Mouse (Mus musculus): Measurements from ENCODE around the gene Tmigd1.

Tmigd1 gene

DNA sequence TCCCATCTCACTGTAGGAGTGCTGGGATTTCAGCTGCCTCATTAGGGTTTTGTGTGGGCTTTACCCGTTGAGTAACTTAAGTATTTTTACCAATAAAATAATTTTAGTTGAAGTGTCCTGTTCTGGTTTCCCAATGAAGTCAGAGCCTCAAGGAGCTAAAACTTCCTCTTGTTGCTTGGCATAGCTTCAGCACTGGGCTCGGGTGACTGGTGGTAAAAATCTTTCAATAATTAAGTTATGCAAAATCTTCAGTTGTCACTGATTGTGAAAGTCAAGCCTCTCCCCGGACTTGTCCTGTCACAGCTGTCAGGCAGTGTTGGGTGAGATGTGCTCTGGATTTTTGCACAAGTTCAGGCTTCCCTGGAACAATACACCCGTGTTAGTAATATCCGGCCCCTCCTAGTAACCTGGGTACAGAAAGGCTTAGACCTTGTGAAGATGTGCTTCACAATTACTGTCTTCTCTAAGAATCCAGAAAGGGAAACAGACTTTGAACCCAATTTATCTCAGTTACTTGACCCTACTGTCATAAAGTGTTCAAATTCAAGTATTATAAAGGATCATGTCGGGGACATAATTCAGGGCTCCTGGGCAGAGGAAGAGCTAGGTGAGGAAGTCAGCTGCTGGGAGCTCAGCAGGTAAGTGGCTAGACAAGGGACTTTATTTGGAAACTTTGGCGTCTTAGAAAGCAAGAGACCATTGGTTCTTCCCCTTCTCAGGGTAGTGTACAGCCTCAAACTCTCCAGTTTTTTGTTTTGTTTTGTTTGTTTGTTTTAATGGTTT lies at the start of gene Tmigd1:
Tmigd1 (plus strand) TSS at position 581 of the 783 bp plus-strand sequence.
- DNase-seq (ENCODE audit: low read depth in 2 of 2, low spot score in 2 of 2) = no peak

DNA sequence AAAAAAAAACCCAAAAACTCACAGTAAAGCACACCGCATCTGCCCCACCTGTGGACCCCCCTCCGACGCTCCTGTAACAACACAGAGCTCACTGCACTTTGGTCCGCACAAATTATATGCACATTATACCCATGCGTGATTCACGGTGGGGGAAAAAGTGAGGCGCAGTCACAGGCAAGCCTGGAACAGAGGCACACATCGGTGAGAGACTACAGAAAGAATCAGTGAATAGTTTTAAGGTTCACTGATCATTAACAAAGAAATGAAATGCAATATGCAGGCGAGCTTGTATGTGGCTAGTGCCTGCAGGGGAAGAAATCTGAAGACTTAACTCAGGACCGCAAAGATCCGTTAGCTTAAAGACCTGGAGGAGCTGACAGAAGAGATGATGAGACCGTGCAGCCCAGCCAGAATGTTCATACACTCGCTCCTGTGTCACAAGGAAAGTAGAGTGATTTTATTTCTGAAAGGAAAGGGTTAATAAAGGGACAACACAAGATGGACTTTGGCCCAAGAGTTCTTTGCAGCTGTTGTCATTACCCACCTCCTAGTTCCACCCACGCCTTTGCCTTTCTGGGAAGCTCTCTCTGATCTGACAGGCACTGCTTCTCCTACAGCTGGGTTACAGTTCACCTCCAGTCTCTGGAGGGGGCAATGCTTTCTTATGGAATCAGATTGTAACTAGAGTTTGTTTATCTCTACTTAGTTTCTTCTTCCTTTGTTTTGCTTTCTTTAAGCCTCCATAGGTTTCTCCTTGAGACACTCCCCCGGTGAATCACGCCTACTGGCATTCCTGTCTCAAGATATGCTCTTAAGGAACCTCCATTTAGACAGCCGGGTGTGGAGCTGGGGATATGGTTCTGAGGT lies 47.3 kb upstream of the Tmigd1 start:
- DNase-seq (ENCODE audit: low read depth in 2 of 2, low spot score in 2 of 2) = no peak

DNA sequence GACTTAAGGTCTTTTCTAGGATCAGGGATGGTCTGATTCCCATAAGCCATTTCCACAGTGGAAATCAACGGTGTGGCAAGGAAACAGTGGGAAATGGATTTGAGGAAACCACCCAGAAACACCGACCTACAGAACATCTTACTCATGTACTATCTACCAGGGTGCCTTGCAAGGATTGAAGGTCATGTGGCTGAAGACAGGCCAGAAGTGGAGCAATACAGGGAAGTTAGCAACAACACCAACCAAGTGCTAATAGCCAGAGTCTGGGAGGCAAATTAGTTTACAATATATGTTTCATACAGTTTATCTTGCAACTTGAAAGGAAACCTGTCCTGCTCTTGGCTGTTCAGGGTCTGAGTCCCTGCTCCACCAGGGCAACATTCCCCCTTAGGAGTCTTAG lies 45.4 kb upstream of the Tmigd1 start:
- DNase-seq (ENCODE audit: low read depth in 2 of 2, low spot score in 2 of 2) = no peak

DNA sequence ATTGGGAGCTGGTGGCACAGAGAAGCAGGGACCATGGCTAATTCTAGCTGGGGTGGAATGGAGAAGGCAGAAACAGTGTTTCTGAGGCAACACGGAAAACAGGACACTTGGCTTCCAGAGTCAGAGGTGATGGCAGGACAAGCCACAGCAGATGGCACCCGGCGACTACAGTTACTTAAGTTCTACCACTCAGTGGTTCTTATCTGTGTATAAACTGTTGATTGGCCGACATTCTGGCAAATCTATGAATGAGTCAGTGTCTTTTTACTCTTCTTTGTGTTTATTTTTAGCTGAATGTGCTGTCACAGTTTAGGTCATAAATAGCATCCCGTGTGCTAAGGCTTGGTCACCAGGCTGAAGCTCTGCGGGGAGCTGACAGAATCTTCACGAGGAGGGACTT lies 44.8 kb upstream of the Tmigd1 start:
- no peak for DNase-seq (ENCODE audit: low read depth in 2 of 2, low spot score in 2 of 2)

DNA sequence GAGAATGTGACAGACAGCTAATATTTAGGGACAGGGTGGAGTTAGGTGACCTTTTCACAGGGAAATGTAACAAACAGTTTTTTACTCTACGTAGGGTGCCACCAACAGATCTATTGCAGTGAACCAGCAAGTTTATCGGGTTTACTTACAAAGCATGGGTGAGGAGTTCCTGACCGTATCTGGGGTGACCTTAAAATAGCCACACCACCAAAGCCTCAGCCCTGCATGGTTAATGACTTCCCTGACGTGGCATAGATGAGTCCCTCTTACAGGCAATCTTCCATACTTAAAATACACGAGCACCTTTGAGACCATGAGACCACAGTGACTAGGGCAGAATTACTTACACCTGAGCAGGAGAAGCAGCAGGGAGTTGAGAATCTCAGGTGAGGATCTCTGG lies 43.2 kb upstream of the Tmigd1 start:
- DNase-seq (ENCODE audit: low read depth in 2 of 2, low spot score in 2 of 2) = no peak

DNA sequence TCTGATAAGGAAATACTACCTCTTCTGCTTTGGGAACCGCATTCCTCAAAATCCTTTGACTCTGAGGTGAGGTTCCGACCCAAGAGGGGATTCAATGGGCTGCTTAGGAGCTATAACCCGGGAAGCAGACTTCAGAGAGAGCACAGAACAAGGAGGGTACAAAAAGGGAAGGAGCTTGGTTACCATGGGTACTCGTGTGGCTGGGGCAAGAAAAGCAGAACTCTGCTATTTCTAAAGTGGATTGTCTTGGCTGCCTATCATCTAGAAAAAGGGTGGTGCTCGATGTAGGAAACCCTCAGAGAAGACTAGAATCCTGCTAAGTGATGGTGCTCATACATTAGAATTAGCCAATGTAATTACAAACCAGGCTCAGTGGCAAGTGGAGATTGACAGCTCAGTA lies 42.7 kb upstream of the Tmigd1 start:
- no peak for DNase-seq (ENCODE audit: low read depth in 2 of 2, low spot score in 2 of 2)

DNA sequence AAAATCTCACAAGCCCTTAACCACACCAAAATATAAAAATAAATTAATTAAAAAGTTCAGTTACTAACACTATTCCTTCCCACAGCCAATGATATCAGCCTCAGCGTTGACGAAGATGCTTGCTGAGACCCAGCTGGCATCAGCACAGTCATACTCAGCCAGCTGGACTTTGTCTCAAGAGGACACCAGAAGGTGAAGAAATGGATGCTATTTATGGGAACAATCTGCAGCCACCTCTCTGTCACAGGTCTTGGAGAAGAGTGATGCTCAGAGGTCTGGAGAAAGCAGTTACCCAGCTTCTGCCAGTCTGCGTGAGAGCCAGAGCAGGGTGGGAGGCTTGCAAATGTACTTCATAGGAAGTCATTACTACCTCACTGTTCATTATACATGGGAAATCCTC lies 40.8 kb upstream of the Tmigd1 start:
- DNase-seq (ENCODE audit: low read depth in 2 of 2, low spot score in 2 of 2) = no peak

DNA sequence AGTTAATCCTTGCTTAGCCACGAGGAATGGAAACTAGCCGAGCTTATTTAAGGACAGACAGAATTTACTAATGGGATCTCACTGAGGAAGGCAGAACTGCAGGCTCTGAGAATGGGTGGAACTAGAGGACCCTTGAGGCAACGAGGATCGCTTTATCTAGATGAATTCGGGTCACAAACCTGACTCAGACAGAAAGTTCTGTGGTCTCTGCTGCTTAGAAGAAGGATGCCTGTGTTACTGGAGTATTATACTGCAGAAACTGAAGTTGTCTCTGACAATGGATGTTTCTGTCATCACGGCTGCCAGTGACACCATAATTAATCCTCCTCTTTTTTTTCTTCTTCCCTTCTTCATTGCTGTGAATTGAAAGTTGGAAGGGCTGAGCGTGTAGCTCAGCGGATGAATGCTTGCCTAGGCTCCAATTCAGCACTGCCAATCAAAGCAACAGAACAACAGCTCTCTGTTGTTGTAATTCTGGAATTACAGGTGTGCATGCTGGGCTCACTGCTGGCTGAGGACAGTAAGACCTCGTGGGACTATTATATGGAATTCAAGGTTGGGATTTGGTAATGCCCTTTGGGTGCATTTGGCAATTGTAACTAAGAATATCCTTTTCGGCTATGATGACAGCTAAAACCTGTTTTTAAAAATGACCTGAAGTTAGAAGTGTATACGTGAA lies 29.3 kb upstream of the Tmigd1 start:
- DNase-seq (ENCODE audit: low read depth in 2 of 2, low spot score in 2 of 2) = no peak

DNA sequence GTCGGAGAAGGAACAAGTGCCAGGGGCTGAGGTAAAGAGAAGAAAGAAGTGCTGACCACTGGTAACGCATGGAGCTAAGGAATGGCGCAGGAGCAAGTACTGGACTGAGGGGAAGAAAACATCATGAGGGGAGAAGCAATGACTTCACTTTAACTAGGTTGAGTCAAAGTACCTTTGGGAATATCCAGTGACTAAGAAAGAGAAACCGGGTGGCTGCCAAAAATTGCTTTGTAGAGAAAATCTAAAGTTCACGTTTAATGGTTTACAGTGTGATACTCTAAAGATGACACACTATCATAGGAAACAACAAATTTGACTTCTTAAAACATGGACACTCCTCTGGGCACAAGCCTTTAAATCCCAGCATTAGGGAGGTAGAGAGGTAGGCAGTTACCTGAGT lies 28.1 kb upstream of the Tmigd1 start:
- no peak for DNase-seq (ENCODE audit: low read depth in 2 of 2, low spot score in 2 of 2)

DNA sequence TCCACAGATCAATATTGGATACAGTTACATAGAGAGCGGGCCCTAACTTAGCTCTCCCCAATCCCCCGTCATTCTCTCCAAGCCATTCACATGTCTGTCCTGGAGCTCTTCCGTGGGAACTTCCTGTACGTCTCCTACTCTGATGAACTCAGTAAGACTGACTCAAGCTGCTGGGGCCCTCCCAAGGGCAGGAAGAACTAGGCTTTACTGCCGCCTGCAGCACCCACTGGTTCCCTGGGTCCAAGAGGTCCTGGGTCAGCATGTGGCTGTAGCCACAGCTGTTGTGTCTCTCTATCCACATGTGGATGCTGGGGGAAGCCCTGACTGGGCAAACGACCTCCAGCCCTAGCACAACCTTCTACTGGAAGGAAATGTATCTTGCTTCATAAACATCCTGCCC lies 27.2 kb upstream of the Tmigd1 start:
- no peak for DNase-seq (ENCODE audit: low read depth in 2 of 2, low spot score in 2 of 2)

DNA sequence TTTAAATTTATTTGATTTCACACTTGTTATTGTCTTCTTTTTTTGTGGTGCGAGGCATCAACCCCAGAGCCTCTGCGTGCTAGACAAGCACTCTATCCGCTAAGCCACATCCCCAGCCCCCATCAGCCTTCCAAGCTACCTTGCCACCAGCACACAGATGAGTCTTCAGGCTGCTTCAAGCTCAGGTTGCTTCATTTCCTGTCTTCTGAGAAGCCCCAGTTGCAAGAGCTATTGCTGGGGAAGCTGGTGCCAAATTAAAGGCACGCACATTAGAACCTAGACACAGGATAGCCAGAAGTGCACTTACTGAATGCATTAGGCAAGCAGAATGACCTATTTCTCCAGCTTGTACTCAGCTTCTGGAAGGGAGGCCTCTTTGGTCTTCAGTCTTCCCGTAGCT lies 22.1 kb upstream of the Tmigd1 start:
- DNase-seq (ENCODE audit: low read depth in 2 of 2, low spot score in 2 of 2) = peak; percentile 12 to 29

DNA sequence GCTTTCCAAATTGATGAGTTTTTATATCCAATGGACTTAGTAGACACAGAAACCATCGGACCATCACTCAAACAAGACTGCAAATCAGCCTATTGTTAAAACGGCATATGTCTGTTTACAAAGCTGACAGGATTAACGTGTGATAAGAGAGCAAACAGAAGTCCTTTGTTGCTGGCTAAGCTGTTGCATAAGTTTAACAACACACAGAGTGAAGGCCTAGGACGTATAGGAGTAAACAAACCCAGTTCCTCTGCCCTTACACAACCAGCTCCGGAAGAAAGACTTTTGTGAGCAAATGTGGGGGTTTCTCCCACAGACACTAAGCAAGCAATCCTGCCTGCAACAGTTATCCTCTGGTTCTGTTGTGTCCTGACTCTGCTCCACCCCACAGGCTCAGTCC lies 17.5 kb upstream of the Tmigd1 start:
- DNase-seq (ENCODE audit: low read depth in 2 of 2, low spot score in 2 of 2) = no peak

DNA sequence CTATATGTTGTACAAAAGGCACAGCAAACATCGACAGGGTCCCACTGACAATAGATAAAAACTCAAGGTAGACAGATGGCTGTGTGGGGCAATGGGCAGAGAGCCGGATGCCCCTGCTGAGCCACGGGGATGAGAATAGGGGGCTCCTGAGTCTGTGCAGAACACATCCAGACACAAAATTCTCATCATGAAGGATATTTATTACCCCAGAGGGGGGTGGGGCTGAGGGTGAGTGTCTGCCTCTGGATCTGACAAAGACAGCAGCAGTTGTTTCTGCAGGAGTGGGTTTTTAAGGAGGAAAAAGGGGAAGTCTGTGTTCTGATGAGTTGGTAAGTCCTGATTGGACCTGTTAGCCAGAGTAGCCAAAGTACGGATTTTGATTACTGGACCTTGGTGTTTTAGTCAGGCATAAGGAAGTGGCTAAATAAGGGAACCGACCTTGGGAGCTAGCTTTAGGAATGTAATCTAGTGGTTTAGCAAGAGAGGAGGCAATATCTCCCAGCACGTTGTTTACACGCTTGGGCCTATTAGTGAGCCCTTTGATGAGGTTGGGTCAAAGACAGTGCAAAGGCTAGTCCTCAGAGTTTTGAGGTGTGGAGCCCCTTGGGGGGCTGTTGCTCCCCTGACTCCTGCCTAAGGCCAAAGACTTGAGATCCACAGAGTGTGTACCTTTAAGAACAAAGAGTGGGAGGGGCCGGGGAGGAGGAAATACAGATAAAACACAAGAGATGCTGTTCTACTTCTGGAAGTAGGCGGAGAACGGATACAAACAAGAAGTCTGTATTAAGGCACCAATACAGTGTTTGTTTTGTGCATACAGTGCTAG lies 12.4 kb upstream of the Tmigd1 start:
- DNase-seq (ENCODE audit: low read depth in 2 of 2, low spot score in 2 of 2) = peak in 1 of 2 experiments; percentile 23

DNA sequence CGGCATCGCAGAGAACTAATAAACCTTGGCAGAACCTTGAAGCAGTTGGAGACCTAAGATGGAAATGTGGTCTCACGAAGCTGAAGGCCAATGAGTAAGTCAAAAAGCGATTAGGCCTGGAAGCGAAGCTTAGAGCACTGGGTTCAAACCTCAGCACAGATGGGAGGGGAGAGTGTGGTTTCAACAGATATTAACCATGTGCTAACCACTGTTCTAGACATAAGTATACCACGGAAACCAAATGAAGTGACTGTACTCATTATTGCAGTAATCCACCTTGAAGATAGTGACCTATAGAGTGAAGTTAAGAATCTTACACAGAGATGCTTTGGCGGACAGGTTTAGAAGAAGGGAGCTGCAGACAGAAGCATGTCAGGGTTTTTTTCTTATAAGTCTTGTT lies 10.8 kb upstream of the Tmigd1 start:
- no peak for DNase-seq (ENCODE audit: low read depth in 2 of 2, low spot score in 2 of 2)

DNA sequence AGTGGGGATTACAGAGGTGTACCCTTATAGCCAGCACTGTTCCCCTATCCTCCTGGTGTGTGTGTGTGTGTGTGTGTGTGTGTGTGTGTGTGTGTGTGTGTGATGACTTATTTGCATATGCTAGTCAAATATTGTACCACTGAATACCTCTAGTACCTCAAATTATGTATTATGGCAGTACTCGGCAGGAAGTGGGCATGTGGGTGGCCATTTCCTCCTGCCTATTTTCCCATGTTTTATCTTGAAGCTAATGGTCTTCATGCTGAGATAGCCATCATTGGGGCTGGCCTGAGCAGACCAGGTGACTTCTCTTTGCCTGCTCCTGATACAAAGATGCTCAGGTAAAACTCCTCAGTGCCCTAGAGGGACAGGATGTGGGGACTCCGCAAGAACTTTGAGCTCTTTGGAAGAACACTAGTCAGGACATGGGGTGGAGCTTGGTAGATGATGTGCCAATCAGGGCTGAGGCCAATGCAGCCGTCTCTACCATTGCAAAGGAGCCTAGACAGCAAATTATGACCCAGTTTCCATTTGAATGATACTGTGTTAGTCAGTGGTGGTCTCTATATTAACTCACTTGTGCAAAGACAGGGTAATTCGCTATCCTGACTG lies 10.1 kb upstream of the Tmigd1 start:
- DNase-seq (ENCODE audit: low read depth in 2 of 2, low spot score in 2 of 2) = no peak

DNA sequence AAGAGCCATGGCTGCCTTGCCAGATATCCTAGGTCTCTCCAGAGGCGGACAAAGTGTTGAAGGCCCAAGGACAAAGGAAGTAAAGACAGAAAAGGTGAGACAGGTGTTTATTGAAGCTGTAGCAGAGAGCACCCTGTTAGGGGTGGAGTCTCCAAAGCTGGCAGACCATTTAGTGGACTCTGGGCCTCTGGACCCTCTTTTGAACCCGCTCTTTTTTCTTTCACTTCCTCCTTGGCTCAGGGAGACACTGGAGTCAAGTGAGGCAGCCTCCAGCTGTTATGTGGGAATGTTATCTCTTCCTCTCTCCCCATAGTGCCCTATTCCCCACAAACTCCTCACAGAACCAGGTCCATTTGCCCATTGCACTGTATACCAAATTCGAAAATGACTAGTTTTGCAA lies 9.0 kb upstream of the Tmigd1 start:
- no peak for DNase-seq (ENCODE audit: low read depth in 2 of 2, low spot score in 2 of 2)

DNA sequence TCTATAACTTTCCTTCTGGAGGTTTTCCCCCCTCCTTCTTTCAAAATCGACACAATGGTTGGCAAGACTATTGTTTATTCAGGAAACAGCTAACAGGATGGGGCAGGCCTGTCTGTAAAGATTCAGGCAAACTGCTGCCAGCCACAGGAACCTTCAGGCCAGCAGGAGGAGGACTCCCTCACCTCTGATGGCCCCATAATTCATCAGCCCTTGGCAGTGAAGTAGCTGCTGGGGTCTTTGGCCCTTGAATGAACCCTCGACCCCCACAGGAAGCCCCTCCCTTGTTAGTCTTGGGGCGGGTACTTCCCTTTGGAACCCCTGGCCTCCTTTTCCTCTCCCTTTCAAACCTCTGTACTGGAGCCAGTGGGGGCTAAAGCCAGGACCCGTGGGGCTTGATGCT lies 8.4 kb upstream of the Tmigd1 start:
- no peak for DNase-seq (ENCODE audit: low read depth in 2 of 2, low spot score in 2 of 2)

DNA sequence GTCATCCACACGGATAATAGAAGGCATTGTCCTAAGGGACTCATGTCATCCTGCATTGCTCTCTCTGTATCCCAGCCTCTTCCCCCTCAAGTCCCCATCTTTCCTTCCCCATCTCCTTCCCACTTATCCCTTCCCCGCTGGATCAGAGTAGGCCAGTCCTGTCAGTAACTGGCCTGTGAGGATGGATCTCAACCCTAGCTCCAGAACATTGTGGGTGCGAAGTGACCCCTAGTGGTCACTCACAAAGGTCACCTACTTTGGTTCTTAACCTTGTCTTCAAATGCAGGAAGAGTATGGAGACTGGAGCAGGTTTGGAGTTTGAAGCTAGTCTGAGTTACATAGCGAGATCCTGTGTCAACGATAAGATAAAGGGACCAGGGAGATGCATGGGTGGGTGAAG lies 7.7 kb upstream of the Tmigd1 start:
- DNase-seq (ENCODE audit: low read depth in 2 of 2, low spot score in 2 of 2) = peak in 1 of 2 experiments; percentile 11

DNA sequence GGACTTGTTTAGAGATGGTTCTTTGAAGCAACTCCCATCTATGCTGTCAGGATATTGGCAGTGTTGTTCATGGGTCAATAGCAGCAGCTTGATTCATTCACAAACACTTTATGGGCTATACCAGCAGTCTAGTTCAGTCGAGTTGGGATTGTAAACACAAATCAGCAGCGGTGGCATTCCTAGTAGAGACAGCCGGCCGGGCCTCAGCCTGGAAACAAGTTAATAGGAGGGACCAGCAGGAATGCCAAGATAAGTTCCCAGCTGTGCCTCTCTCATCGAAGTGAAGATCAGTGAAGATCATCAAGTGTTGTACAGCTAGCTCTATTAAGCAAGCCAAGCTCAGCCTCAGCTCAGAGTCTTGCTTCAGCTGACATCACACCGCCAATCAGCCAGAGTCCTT lies 5.6 kb upstream of the Tmigd1 start:
- DNase-seq (ENCODE audit: low read depth in 2 of 2, low spot score in 2 of 2) = no peak

DNA sequence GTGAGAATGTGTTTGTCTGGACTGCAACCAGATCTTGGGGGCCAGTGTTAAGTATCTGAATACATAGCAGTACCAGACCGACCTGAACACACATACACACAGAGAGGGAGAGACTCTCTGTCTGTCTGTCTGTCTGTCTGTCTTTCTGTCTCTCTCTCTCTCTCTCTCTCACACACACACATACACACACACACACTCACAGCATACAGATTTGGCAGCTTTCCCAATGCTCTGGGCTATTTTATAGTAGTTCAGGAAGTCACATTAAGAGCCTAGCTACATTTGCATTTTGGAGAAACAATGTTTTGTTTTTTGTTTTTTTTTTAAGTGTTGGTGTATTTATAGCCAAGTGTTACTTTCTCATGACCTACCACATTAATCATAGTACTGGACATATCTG lies 4.8 kb upstream of the Tmigd1 start:
- no peak for DNase-seq (ENCODE audit: low read depth in 2 of 2, low spot score in 2 of 2)

DNA sequence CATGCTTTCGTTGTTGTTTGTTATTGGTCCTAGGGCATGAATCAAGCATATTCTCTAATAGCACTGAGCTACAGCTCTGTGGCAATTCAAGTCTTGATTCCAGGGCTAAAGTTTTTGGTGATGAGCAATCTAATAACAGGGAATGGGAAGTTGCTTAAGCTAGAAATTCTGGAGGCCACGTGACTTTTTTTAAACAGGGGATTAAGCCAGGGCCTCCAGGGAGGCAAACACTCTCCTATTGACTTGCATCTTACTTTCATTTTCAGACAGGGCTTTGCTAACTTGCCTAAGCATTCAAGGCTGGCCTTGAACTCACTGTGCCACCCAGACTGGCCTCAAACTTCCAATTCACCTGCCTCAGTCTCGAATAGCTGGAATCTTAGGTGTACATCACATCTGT lies 4.1 kb upstream of the Tmigd1 start:
- DNase-seq (ENCODE audit: low read depth in 2 of 2, low spot score in 2 of 2) = no peak
